Mouse (Mus musculus) CH12.LX (cell line): ENCODE results near the gene Nox1. TPM values are rescaled to one million over a fixed set of nuclear protein-coding genes. Genes with fewer than 3 reads are reported as not detected.

Experiments
- DNase-seq: peaks from one replicate; pipeline ENCODE4 v3.0.0-alpha.2; 2013; ENCODE audit errors: extremely low read depth
- H3K27ac ChIP-seq: 2 replicates; pipeline ENCODE4 v1.5.1; 2012; ENCODE audit warnings: low read depth, mild to moderate bottlenecking, control low read depth, moderate library complexity; ENCODE audit not compliant: insufficient read depth
- H3K27me3 ChIP-seq: replicated peaks from 2 replicates; pipeline ENCODE3; 2012; ENCODE audit warnings: inconsistent platforms
- H3K36me3 ChIP-seq, 2 experiments: replicated peaks in 1 of 2; 2 replicates each; pipeline versions ENCODE3 to v1.6.1; 2012; ENCODE audit warnings: inconsistent platforms in 1 of 2, low read length in 1 of 2, mild to moderate bottlenecking in 1 of 2, mixed read lengths in 1 of 2, moderate library complexity in 1 of 2; ENCODE audit not compliant: control insufficient read depth in 1 of 2, insufficient read depth in 1 of 2
- H3K4me1 ChIP-seq, 2 experiments: 2 replicates each; pipeline ENCODE4 v1.6.1; 2012; ENCODE audit warnings: inconsistent platforms in 1 of 2, moderate library complexity in 1 of 2; ENCODE audit not compliant: insufficient read depth in 2 of 2, control insufficient read depth in 1 of 2
- H3K4me2 ChIP-seq: 2 replicates; pipeline ENCODE4 v1.6.1; 2012; ENCODE audit warnings: low read depth, mild to moderate bottlenecking, control low read depth; ENCODE audit not compliant: poor library complexity, insufficient read depth, severe bottlenecking
- H3K4me3 ChIP-seq, 3 experiments: fragments of 150-350 bp in 1 of 3; sonication (generic) in 1 of 3; replicated peaks in 1 of 3; 2 replicates each; pipeline versions ENCODE3 to v1.5.1; 2011 to 2012; ENCODE audit warnings: low read depth in 2 of 3, low read length in 2 of 3, mild to moderate bottlenecking in 2 of 3, moderate library complexity in 2 of 3, control low read depth in 1 of 3, improper control_type of control experiment in 1 of 3, inconsistent platforms in 1 of 3, mixed read lengths in 1 of 3; ENCODE audit not compliant: poor library complexity in 1 of 3
- H3K79me2 ChIP-seq: replicated peaks from 2 replicates; pipeline ENCODE4 v1.6.1; 2012; ENCODE audit warnings: mild to moderate bottlenecking, moderate library complexity; ENCODE audit not compliant: control insufficient read depth, poor library complexity, insufficient read depth, severe bottlenecking; ENCODE audit errors: extremely low read depth
- H3K9ac ChIP-seq: 2 replicates; pipeline ENCODE4 v1.6.1; 2012; ENCODE audit warnings: low read depth, mild to moderate bottlenecking, control low read depth, moderate library complexity; ENCODE audit not compliant: insufficient read depth
- H3K9me3 ChIP-seq: replicated peaks from 2 replicates; pipeline ENCODE3; 2012; ENCODE audit warnings: low read length, inconsistent platforms, mixed read lengths
- BHLHE40 ChIP-seq: IDR thresholded peaks from 2 replicates; pipeline ENCODE4 v1.6.1; 2011; ENCODE audit warnings: mild to moderate bottlenecking, low read depth, low read length, improper control_type of control experiment
- CHD2 ChIP-seq: IDR thresholded peaks from 2 replicates; pipeline ENCODE4 v1.6.1; 2011; ENCODE audit warnings: low read length, improper control_type of control experiment
- CTCF ChIP-seq, 2 experiments: IDR thresholded peaks in 1 of 2; conservative IDR thresholded peaks in 1 of 2; 2 replicates each; pipeline ENCODE4 v1.5.1; 2011 to 2012; ENCODE audit warnings: low read depth in 2 of 2, low read length in 2 of 2, improper control_type of control experiment in 1 of 2, inconsistent platforms in 1 of 2, mild to moderate bottlenecking in 1 of 2, moderate library complexity in 1 of 2
- ELF1 ChIP-seq: IDR thresholded peaks from 2 replicates; pipeline ENCODE4 v1.6.1; 2014; ENCODE audit warnings: low read depth, mild to moderate bottlenecking, inconsistent platforms, low read length, improper control_type of control experiment
- EP300 ChIP-seq: IDR thresholded peaks from 2 replicates; pipeline ENCODE4 v1.6.1; 2011; ENCODE audit warnings: low read length, improper control_type of control experiment
- ETS1 ChIP-seq: conservative IDR thresholded peaks from 2 replicates; pipeline ENCODE4 v1.6.1; 2012; ENCODE audit warnings: low read depth, mild to moderate bottlenecking, inconsistent platforms, low read length, improper control_type of control experiment, moderate library complexity
- MAFK ChIP-seq: IDR thresholded peaks from 2 replicates; pipeline ENCODE4 v1.6.1; 2011; ENCODE audit warnings: low read length, improper control_type of control experiment; ENCODE audit not compliant: insufficient replicate concordance
- MAX ChIP-seq: IDR thresholded peaks from 2 replicates; pipeline ENCODE4 v1.6.1; 2011; ENCODE audit warnings: low read length, improper control_type of control experiment
- MEF2A ChIP-seq: IDR thresholded peaks from 2 replicates; pipeline ENCODE4 v1.6.1; 2014; ENCODE audit warnings: low read depth, mild to moderate bottlenecking, inconsistent platforms, low read length, improper control_type of control experiment, borderline replicate concordance
- MXI1 ChIP-seq: IDR thresholded peaks from 2 replicates; pipeline ENCODE4 v1.6.1; 2011; ENCODE audit warnings: mild to moderate bottlenecking, low read depth, low read length, improper control_type of control experiment
- MYC ChIP-seq: IDR thresholded peaks from 2 replicates; pipeline ENCODE4 v1.6.1; 2011; ENCODE audit warnings: low read depth, mild to moderate bottlenecking, improper control_type of control experiment, low read length
- NELFE ChIP-seq: IDR thresholded peaks from 2 replicates; pipeline ENCODE4 v1.6.1; 2011; ENCODE audit warnings: low read depth, low read length, improper control_type of control experiment
- POLR2A ChIP-seq: IDR thresholded peaks from 2 replicates; pipeline ENCODE4 v1.6.1; 2011; ENCODE audit warnings: low read depth, mild to moderate bottlenecking, improper control_type of control experiment, low read length
- RAD21 ChIP-seq: IDR thresholded peaks from 2 replicates; pipeline ENCODE4 v1.6.1; 2011; ENCODE audit warnings: low read depth, mild to moderate bottlenecking, low read length, improper control_type of control experiment, moderate library complexity
- RCOR1 ChIP-seq: conservative IDR thresholded peaks from 2 replicates; pipeline ENCODE4 v1.6.1; 2012; ENCODE audit warnings: low read depth, mild to moderate bottlenecking, inconsistent platforms, low read length, improper control_type of control experiment
- TCF12 ChIP-seq: IDR thresholded peaks from 2 replicates; pipeline ENCODE4 v1.6.1; 2014; ENCODE audit warnings: low read depth, mild to moderate bottlenecking, inconsistent platforms, low read length, improper control_type of control experiment
- ZC3H11A ChIP-seq: IDR thresholded peaks from 2 replicates; pipeline ENCODE4 v1.6.1; 2012; ENCODE audit warnings: low read depth, mild to moderate bottlenecking, inconsistent platforms, low read length, improper control_type of control experiment
- ZKSCAN1 ChIP-seq: IDR thresholded peaks from 2 replicates; pipeline ENCODE4 v1.6.1; 2012; ENCODE audit warnings: low read depth, inconsistent platforms, low read length, improper control_type of control experiment, borderline replicate concordance
- ZMIZ1 ChIP-seq: IDR thresholded peaks from 2 replicates; pipeline ENCODE4 v1.6.1; 2012; ENCODE audit warnings: low read depth, mild to moderate bottlenecking, inconsistent platforms, low read length, improper control_type of control experiment
- dilution Hi-C: fragments of 300-500 bp; cut with MboI; formaldehyde crosslinking; loops from 2 replicates; pipeline ENCODE4 v1.14.3; 2020; ENCODE audit warnings: low sequenced_read_pairs; ENCODE audit not compliant: extremely low pct_unique_long_range_greater_than_20kb, extremely low pct_ligation_motif_present
- in situ Hi-C: fragments of 300-500 bp; cut with MboI; formaldehyde crosslinking; loops from 3 replicates; pipeline ENCODE4 v1.14.3; 2019; ENCODE audit warnings: low sequenced_read_pairs, low pct_ligation_motif_present, low pct_unique_long_range_greater_than_20kb, mixed read lengths
- polyA plus RNA-seq: library from polyadenylated mRNA; unstranded; fragments of >175 nt; gene quantifications from 2 replicates; pipeline ENCODE4 v1.2.1, GENCODE M21; 2012; ENCODE audit warnings: low read depth; ENCODE audit not compliant: insufficient read length
- total RNA-seq, 2 experiments: library from RNA; depleted of rRNA; stranded (reverse); fragments of 300-350 nt in 1 of 2; fragments of >200 nt in 1 of 2; gene quantifications; 2 replicates each; pipeline ENCODE4 v1.2.3; 2012 to 2014

The Nox1 gene
- total RNA-seq (2012; rRNA removed) (0.04 and 0.08 TPM in 2 replicates), total RNA-seq (2014; rRNA removed) (0.35 and 0.77 TPM in 2 replicates), polyA plus RNA-seq (0.47 and 0.61 TPM in 2 replicates)

- Histone ChIP-seq H3K79me2 (no peaks in the 10 kb centered on the region), H3K9me3 (no peaks in the 10 kb centered on the region), H3K27me3 (no peaks in the 10 kb centered on the region), H3K27ac (no peak within 1 kb of the TSS), H3K4me3 (no peak within 1 kb of the TSS), H3K9ac (no peak within 1 kb of the TSS), H3K4me1 (no peaks in the 10 kb centered on the region), H3K36me3 (peaks cover 33 to 57% of the 10 kb centered on the region in 2 experiments), H3K4me2 (no peak within 1 kb of the TSS)
- dilution Hi-C loops, result no loop called here
- no peak for DNase-seq
- TF ChIP-seq ETS1 (no peak), NELFE (no peak), ZC3H11A (no peak), ZKSCAN1 (no peak), MYC (no peak), RCOR1 (no peak), ZMIZ1 (no peak), CTCF (conservative IDR thresholded peaks at IDR 0.05 in 1 of 2, IDR thresholded peaks at IDR 0.05 in 1 of 2; ENCODE audit: low read depth in 2 of 2, low read length in 2 of 2) (no peak), EP300 (no peak), MEF2A (no peak), BHLHE40 (no peak), ELF1 (no peak), MAX (no peak)
- in situ Hi-C loops, result loop anchor here (10.0 kb wide), 1 partner anchor 87 kb away; no protein-coding TSS in a partner anchor
Measured at GRCm38 (mm10) chrX:134221856-134222255, at the start of gene Nox1. Gene Nox1, minus strand, starts transcription at chrX:134221956.

DNA sequence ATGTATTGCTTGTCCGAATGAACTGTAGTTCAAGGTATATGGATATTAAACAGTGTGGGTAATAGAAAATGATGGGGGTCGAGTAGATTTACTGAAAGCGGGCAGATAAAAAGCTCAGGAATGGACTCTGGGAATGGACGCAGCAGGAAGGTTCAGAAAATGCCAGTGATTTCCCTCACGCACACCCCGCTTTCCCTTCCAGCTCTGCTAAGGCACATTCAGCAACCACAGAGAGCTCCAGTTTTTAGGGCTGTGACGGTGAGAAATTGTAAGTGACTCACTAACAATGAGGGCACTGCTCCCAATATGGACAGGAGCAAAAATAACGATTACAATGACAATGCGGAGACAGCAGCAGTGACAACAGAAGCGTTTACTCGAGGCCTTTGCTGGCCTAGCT is 40.4 kb upstream of the Nox1 start:
- DNase-seq, result no peak
- no peaks in the 10 kb centered on the region for H3K79me2 ChIP-seq
- dilution Hi-C loops, result no loop called here
- H3K9ac ChIP-seq, result no peak overlapping the region
- H3K9me3 ChIP-seq, result no peaks in the 10 kb centered on the region
- H3K4me1 ChIP-seq, result no peaks in the 10 kb centered on the region
- no peak overlapping the region for H3K4me3 ChIP-seq
- no peak overlapping the region for H3K27ac ChIP-seq
- no peak overlapping the region for H3K4me2 ChIP-seq
- no peaks in the 10 kb centered on the region for H3K27me3 ChIP-seq
- TF ChIP-seq BHLHE40, result no peak
- no peak for TF ChIP-seq MAFK
- no peak for TF ChIP-seq TCF12
- no peak for TF ChIP-seq ZC3H11A
- TF ChIP-seq MXI1, result no peak
- TF ChIP-seq EP300, result no peak
- TF ChIP-seq RAD21, result no peak
- no peak for TF ChIP-seq POLR2A
- TF ChIP-seq CHD2, result no peak
- peaks cover 49 to 77% of the 10 kb centered on the region in 2 experiments for H3K36me3 ChIP-seq
- in situ Hi-C loops, result no loop called here
